In genomic region chr3:3001639-3002038, GRCm38 (mm10) we compare ENCODE assay signal across 10 mouse cellular contexts.
DNase-seq lines count a peak whose midpoint lies in the region; ATAC-seq and TF ChIP-seq lines count a peak whose summit lies in the region.
"Had no signal": no experiment of that assay in that cellular context is flagged by ENCODE, and none has a peak within 500 bp of the region (broad histone marks: within the 10 kb centered on the region; RNA-seq: fewer than 3 reads in every experiment).

No protein-coding gene starts in this region.

- H3K9ac ChIP-seq in heart, embryonic 11.5 days (ENCODE audit: low read depth, low read length), result no peak overlapping the region
- H3K9ac ChIP-seq in liver, postnatal 0 days (replicated peaks), result no peak overlapping the region
- no peak overlapping the region for H3K9ac ChIP-seq in stomach, postnatal 0 days (ENCODE audit: low read length)

- no peak for DNase-seq in heart, postnatal 10 days
- DNase-seq in testis, postnatal 10 days (ENCODE audit: low spot score), result peak; percentile 19
- no peak for DNase-seq in testis, postnatal 14 days (ENCODE audit: low spot score)
- peak; percentile 7 for DNase-seq in liver, postnatal 0 days
- peak; percentile 2 for DNase-seq in stomach, postnatal 0 days (ENCODE audit: low spot score)
- DNase-seq in B cell, adult 2 months, result no peak
- no peak for DNase-seq in thymus, postnatal 25 days
- DNase-seq: kidney, adult 9 months had no signal

- no peak for TF ChIP-seq EP300 in liver, postnatal 0 days (IDR thresholded peaks at IDR 0.05; ENCODE audit: low read depth)
- no peak for TF ChIP-seq EP300 in stomach, postnatal 0 days (optimal IDR thresholded peaks at IDR 0.05)

- no peaks in the 10 kb centered on the region for H3K4me1 ChIP-seq in heart, embryonic 11.5 days (ENCODE audit: control insufficient read depth, insufficient read depth, low read length)
- H3K4me1 ChIP-seq in liver, postnatal 0 days (ENCODE audit: insufficient read depth), result no peaks in the 10 kb centered on the region
- no peaks in the 10 kb centered on the region for H3K4me1 ChIP-seq in stomach, postnatal 0 days (replicated peaks; ENCODE audit: control insufficient read depth, insufficient read depth)

- TF ChIP-seq CTCF in liver, postnatal 0 days (IDR thresholded peaks at IDR 0.05; ENCODE audit: low read depth), result no peak
- no peak for TF ChIP-seq CTCF in stomach, postnatal 0 days (IDR thresholded peaks at IDR 0.05; ENCODE audit: low read depth)

- no peak overlapping the region for H3K27ac ChIP-seq in heart, embryonic 11.5 days (ENCODE audit: low read depth, low read length)
- no peak overlapping the region for H3K27ac ChIP-seq in liver, postnatal 0 days (ENCODE audit: low read depth)
- H3K27ac ChIP-seq in stomach, postnatal 0 days (replicated peaks), result no peak overlapping the region

- no peak overlapping the region for H3K4me2 ChIP-seq in heart, embryonic 11.5 days
- no peak overlapping the region for H3K4me2 ChIP-seq in liver, postnatal 0 days (ENCODE audit: low read depth, low read length)
- no peak overlapping the region for H3K4me2 ChIP-seq in stomach, postnatal 0 days (replicated peaks; ENCODE audit: low read depth)

- H3K27me3 ChIP-seq in heart, embryonic 11.5 days (ENCODE audit: control insufficient read depth, insufficient read depth, low read length), result no peaks in the 10 kb centered on the region
- no peaks in the 10 kb centered on the region for H3K27me3 ChIP-seq in liver, postnatal 0 days (ENCODE audit: insufficient read depth, low read length)
- H3K27me3 ChIP-seq in stomach, postnatal 0 days (ENCODE audit: control insufficient read depth, insufficient read depth, low read length), result no peaks in the 10 kb centered on the region

- ATAC-seq in heart, embryonic 11.5 days (replicated peaks; ENCODE audit: insufficient number of reproducible peaks, low FRiP score, low TSS enrichment), result peak; percentile 60; the same call in 1 of the 2 replicates
- ATAC-seq in liver, postnatal 0 days, result no peak
- ATAC-seq in stomach, postnatal 0 days (ENCODE audit: low FRiP score, low TSS enrichment), result peak; percentile 58
- ATAC-seq: CD4-positive, CD25-positive, alpha-beta regulatory T cell, adult 4 months had no signal

- intact Hi-C loops in heart, postnatal 10 days (cut with DNase I), result no loop called here

- peaks cover 60% of the 10 kb centered on the region for H3K9me3 ChIP-seq in heart, embryonic 11.5 days (replicated peaks; ENCODE audit: control insufficient read depth, low read length)
- 0 out of 2 replicates have a peak, but pooled peaks cover 8% of the 10 kb centered on the region for H3K9me3 ChIP-seq in liver, postnatal 0 days (ENCODE audit: low read length)
- H3K9me3 ChIP-seq in stomach, postnatal 0 days (ENCODE audit: control insufficient read depth, low read length), result peaks cover 6% of the 10 kb centered on the region; the same call in 1 of the 2 replicates

- no peak overlapping the region for H3K4me3 ChIP-seq in heart, embryonic 11.5 days (ENCODE audit: low read depth, low read length)
- H3K4me3 ChIP-seq in liver, postnatal 0 days (ENCODE audit: low read depth, low read length), result no peak overlapping the region
- no peak overlapping the region for H3K4me3 ChIP-seq in stomach, postnatal 0 days (ENCODE audit: low read depth, low read length)

- H3K36me3 ChIP-seq in heart, embryonic 11.5 days (ENCODE audit: control insufficient read depth, insufficient read depth, low read length), result no peaks in the 10 kb centered on the region
- H3K36me3 ChIP-seq in liver, postnatal 0 days (replicated peaks; ENCODE audit: insufficient read depth, low read length), result no peaks in the 10 kb centered on the region
- no peaks in the 10 kb centered on the region for H3K36me3 ChIP-seq in stomach, postnatal 0 days (ENCODE audit: control insufficient read depth, insufficient read depth, low read length)

Comparison
In these comparisons a context has a peak if more than half of its experiments do, and no peak if none do; other contexts are left out.
1. DNase-seq: peak in testis, postnatal 10 days (single experiment), liver, postnatal 0 days (single experiment) and stomach, postnatal 0 days (single experiment); none in heart, postnatal 10 days (0 of 2), testis, postnatal 14 days (single experiment), B cell, adult 2 months (0 of 2) and thymus, postnatal 25 days (single experiment).